In genomic region chr4:117887133-117887532, GRCm38 (mm10) we compare ENCODE assay signal across 8 mouse cellular contexts. TPM values are rescaled to one million over a fixed set of nuclear protein-coding genes. Genes with fewer than 3 reads are reported as not detected.
DNase-seq lines count a peak whose midpoint lies in the region; ATAC-seq lines count a peak whose summit lies in the region.

Gene Atp6v0b (minus strand): TSS chr4:117887333.

- H3K9ac ChIP-seq in hindbrain, embryonic 16.5 days (ENCODE audit: low read depth, low read length): peak within 1 kb of the TSS; percentile 98

- peak; percentile 88 for DNase-seq in WW6 (ENCODE audit: low read depth, low spot score)
- DNase-seq in cerebellum, postnatal 4 days (ENCODE audit: low spot score in 2 of 2): peak; percentile 90 to 95
- peak; percentile 94 for DNase-seq in gastrocnemius, adult 18-20 months (ENCODE audit: low spot score)
- DNase-seq in left cerebral cortex, adult 18-20 months (ENCODE audit: low spot score in 2 of 2): peak; percentile 95 to 98
- peak; percentile 97 for DNase-seq in right cerebral cortex, adult 18-20 months
- peak; percentile 82 for DNase-seq in urinary bladder, postnatal 10 days (ENCODE audit: low spot score)

- peaks cover 9% of the 10 kb centered on the region; the same call in 1 of the 2 replicates for H3K36me3 ChIP-seq in hindbrain, embryonic 16.5 days (ENCODE audit: control insufficient read depth, insufficient read depth, low read length)
- H3K36me3 ChIP-seq in macrophage (ENCODE audit: inconsistent target): peaks cover 21% of the 10 kb centered on the region

- peaks cover 40% of the 10 kb centered on the region for H3K4me1 ChIP-seq in hindbrain, embryonic 16.5 days (ENCODE audit: control insufficient read depth, insufficient read depth, low read depth, low read length)

- H3K4me3 ChIP-seq in hindbrain, embryonic 16.5 days (ENCODE audit: low read length): peak within 1 kb of the TSS; percentile 94
- peak within 1 kb of the TSS; percentile 84 for H3K4me3 ChIP-seq in macrophage (ENCODE audit: inconsistent target)

- peak; percentile 83 for ATAC-seq in hindbrain, embryonic 16.5 days

- H3K9me3 ChIP-seq in hindbrain, embryonic 16.5 days (ENCODE audit: control insufficient read depth, low read length): no peaks in the 10 kb centered on the region

- WGBS in hindbrain, embryonic 16.5 days: under 1% methylated on average over 36 of the region's 37 CpGs
- under 1% methylated on average over 36 of the region's 37 CpGs for WGBS in macrophage (ENCODE audit: missing documents)

- peak within 1 kb of the TSS; percentile 86 for H3K4me2 ChIP-seq in hindbrain, embryonic 16.5 days (ENCODE audit: low read length)

- H3K27me3 ChIP-seq in hindbrain, embryonic 16.5 days (replicated peaks; ENCODE audit: control insufficient read depth, insufficient read depth, low read length): no peaks in the 10 kb centered on the region

- H3K79me2 ChIP-seq in macrophage (ENCODE audit: inconsistent target): peaks cover 24% of the 10 kb centered on the region

- peak within 1 kb of the TSS; percentile 66 for H3K27ac ChIP-seq in hindbrain, embryonic 16.5 days (ENCODE audit: low read depth, low read length)
- H3K27ac ChIP-seq in macrophage: peak within 1 kb of the TSS; percentile 56

RNA-seq across cellular contexts. Expression of gene Atp6v0b, which starts in this region (rescaled TPM):
- 10 to 100 TPM; 82.2 to 83.6 TPM for total RNA-seq in gastrocnemius, adult 18-20 months (2021)
- 631 and 701 TPM in 2 replicates for polyA plus RNA-seq in hindbrain, embryonic 16.5 days (2015; fragmentation: Nextera tagmentation; extraction: Ambion mirVana)
- total RNA-seq in left cerebral cortex, adult 18-20 months (2021): 100 to 1,000 TPM; 421 to 464 TPM
- total RNA-seq in macrophage (2018; cell fraction: chromatin; rRNA removed): 1,000 to 10,000 TPM in 7 of 26 experiments, 100 to 1,000 TPM in 19; 550 to 1,641 (median 786) TPM
- 100 to 1,000 TPM; 385 to 632 (median 493) TPM for total RNA-seq in macrophage (2018; cell fraction: cytosol; rRNA removed)
- 1,000 to 10,000 TPM in 18 of 26 experiments, 100 to 1,000 TPM in 8; 771 to 1,959 (median 1,156) TPM for total RNA-seq in macrophage (2018; cell fraction: nucleus; rRNA removed)
- 307 to 636 TPM (median 464 TPM) in 3 replicates for polyA plus RNA-seq in macrophage (2018)

Comparison
In these comparisons a context has a peak if more than half of its experiments do, and no peak if none do; other contexts are left out.
1. Peak in every context shown above with its lines: DNase-seq, ATAC-seq, H3K4me3 ChIP-seq and H3K27ac ChIP-seq.
2. RNA of gene Atp6v0b (total RNA-seq): 421 to 464 TPM in left cerebral cortex, adult 18-20 months; 82.2 to 83.6 TPM in gastrocnemius, adult 18-20 months; every median in the first group is over 4 times any median in the second.